Mouse (Mus musculus): Measurements from ENCODE around the gene Il9r. TPM values are rescaled to one million over a fixed set of nuclear protein-coding genes. Genes with fewer than 3 reads are reported as not detected.
A peak's percentile ranks its signal among the peaks of the same experiment; 100 is the strongest.

Gene Il9r
- total and polyA plus RNA-seq, 2 experiments from 2014 or later, result not detected

DNA sequence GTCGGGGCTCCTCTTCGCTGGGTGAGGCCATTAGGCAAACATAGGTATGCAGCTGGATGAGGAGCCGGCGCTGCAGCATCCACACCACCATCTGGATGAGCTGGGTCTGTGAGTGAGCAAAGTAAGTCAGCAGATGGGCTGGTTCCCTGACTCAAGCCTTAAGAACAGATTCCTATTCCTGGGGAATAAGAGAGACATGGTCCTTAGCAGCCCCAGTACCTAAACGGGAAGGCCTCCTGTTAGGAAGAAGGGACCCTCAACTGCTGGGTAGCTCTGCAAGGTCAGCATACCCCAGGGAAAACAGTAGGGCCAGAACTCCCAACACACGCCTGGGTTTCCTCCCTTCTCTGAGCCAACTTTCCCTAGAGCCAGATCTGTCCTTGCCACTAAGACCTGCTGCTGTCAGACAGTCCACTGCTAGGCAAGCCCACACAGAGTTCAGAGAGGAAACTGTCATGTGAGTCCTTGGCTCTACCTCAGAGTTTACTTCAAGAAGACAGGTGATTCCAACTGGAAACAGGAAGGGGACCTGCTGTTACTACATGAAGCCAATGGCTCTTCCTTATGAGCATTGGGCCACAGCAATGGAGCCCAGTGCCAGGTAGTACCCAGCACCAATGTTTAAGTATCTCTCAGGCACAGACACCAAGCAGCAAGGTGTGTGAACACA lies 34.9 kb upstream of the Il9r start:
- H3K9ac ChIP-seq, result no peak overlapping the region
- TF ChIP-seq CTCF (IDR thresholded peaks at IDR 0.05; ENCODE audit: low read depth), result no peak
- DNase-seq (no peak), ATAC-seq (no peak)
- no peak overlapping the region for H3K4me3 ChIP-seq (ENCODE audit: low read depth, low read length)
- no peaks in the 10 kb centered on the region for H3K27me3 ChIP-seq (ENCODE audit: insufficient read depth, low read length)
- 83% methylated on average over 6 of the region's 6 CpGs for WGBS
- no peaks in the 10 kb centered on the region for H3K9me3 ChIP-seq (ENCODE audit: low read length)
- H3K36me3 ChIP-seq (ENCODE audit: insufficient read depth), result peaks cover 26% of the 10 kb centered on the region
- peaks cover 9% of the 10 kb centered on the region for H3K4me1 ChIP-seq (ENCODE audit: insufficient read depth)
- peak overlapping the region; percentile 54; the same call in 1 of the 2 replicates for H3K27ac ChIP-seq (ENCODE audit: low read depth, low read length)
- no peak overlapping the region for H3K4me2 ChIP-seq (ENCODE audit: low read depth)

GRCm38 (mm10) chr11:32233895-32234294 lies 33.8 kb upstream of the Il9r start:
- no peak overlapping the region for H3K27ac ChIP-seq (ENCODE audit: low read depth, low read length)
- H3K4me1 ChIP-seq (ENCODE audit: insufficient read depth), result peaks cover 9% of the 10 kb centered on the region
- ATAC-seq (peak; percentile 23), DNase-seq (peak; percentile 39)
- H3K4me3 ChIP-seq (ENCODE audit: low read depth, low read length), result no peak overlapping the region
- no peak overlapping the region for H3K9ac ChIP-seq
- 83% methylated on average over 3 of the region's 3 CpGs for WGBS
- H3K36me3 ChIP-seq (ENCODE audit: insufficient read depth), result peaks cover 33% of the 10 kb centered on the region
- no peaks in the 10 kb centered on the region for H3K27me3 ChIP-seq (ENCODE audit: insufficient read depth, low read length)
- no peaks in the 10 kb centered on the region for H3K9me3 ChIP-seq (ENCODE audit: low read length)
- H3K4me2 ChIP-seq (ENCODE audit: low read depth), result no peak overlapping the region
- no peak for TF ChIP-seq CTCF (IDR thresholded peaks at IDR 0.05; ENCODE audit: low read depth)

- Histone ChIP-seq H3K9me3 (ENCODE audit: low read length) (no peaks in the 10 kb centered on the region), H3K9ac (no peak overlapping the region), H3K4me1 (ENCODE audit: insufficient read depth) (peaks cover 9% of the 10 kb centered on the region), H3K4me3 (ENCODE audit: low read depth, low read length) (no peak overlapping the region), H3K4me2 (ENCODE audit: low read depth) (no peak overlapping the region), H3K27ac (ENCODE audit: low read depth, low read length) (no peak overlapping the region), H3K27me3 (ENCODE audit: insufficient read depth, low read length) (no peaks in the 10 kb centered on the region), H3K36me3 (ENCODE audit: insufficient read depth) (peaks cover 30% of the 10 kb centered on the region)
- WGBS, result 70% methylated on average over 10 of the region's 10 CpGs
- TF ChIP-seq CTCF (IDR thresholded peaks at IDR 0.05; ENCODE audit: low read depth), result no peak
- no peak; the same call in 1 of the 2 replicates for ATAC-seq
- DNase-seq, result no peak
These were observed 32.8 kb upstream of the Il9r start for GRCm38 (mm10) chr11:32232848-32233247.

DNA sequence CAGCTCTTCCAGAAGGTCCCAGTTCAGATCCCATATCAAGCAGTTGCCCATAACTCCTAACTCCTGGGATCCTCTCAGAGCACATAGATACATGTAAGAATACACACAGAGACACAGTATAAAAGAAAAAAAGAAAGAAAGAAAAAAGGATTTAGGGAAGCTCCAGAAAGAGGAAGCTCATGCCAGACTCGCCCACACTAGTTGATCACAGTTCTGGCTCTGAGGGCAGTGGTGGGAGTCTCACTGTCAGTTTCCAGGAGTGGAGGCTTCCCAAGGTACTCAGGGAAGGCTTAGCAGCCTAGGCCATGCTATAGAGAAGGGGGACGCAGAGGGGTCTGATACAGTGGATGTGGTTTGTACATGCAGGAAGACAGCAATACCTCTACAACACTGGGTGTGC lies 31.0 kb upstream of the Il9r start:
- H3K9me3 ChIP-seq (ENCODE audit: low read length), result no peaks in the 10 kb centered on the region
- H3K4me2 ChIP-seq (ENCODE audit: low read depth), result no peak overlapping the region
- WGBS, result 89% methylated on average over 2 of the region's 2 CpGs
- H3K9ac ChIP-seq, result no peak overlapping the region
- DNase-seq (no peak), ATAC-seq (no peak)
- TF ChIP-seq CTCF (IDR thresholded peaks at IDR 0.05; ENCODE audit: low read depth), result no peak
- H3K36me3 ChIP-seq (ENCODE audit: insufficient read depth), result peaks cover 30% of the 10 kb centered on the region
- no peaks in the 10 kb centered on the region for H3K27me3 ChIP-seq (ENCODE audit: insufficient read depth, low read length)
- H3K4me1 ChIP-seq (ENCODE audit: insufficient read depth), result peaks cover 12% of the 10 kb centered on the region
- H3K27ac ChIP-seq (ENCODE audit: low read depth, low read length), result no peak overlapping the region
- no peak overlapping the region for H3K4me3 ChIP-seq (ENCODE audit: low read depth, low read length)

DNA sequence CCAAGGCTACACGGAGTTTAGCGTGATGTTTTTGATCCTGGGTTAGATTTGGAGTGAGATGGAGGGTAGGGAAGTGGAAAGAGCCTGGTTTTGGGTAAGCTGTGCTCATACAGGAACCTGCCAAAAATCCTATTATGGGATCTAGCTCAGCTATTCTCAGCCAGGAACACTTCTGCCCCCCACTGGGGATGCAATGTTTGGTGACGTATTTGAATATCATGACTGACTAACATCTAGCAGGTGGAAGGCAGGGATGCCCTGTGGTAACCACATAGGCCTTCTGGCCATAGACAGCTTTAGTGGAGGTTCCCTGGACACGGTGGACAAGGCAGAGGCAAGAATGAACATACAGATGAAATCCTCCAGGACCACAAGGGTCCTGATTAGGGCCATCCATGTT lies 30.1 kb upstream of the Il9r start:
- Histone ChIP-seq H3K27ac (ENCODE audit: low read depth, low read length) (no peak overlapping the region), H3K27me3 (ENCODE audit: insufficient read depth, low read length) (no peaks in the 10 kb centered on the region), H3K9ac (no peak overlapping the region), H3K4me3 (ENCODE audit: low read depth, low read length) (no peak overlapping the region), H3K4me2 (ENCODE audit: low read depth) (no peak overlapping the region), H3K4me1 (ENCODE audit: insufficient read depth) (peaks cover 14% of the 10 kb centered on the region), H3K9me3 (ENCODE audit: low read length) (no peaks in the 10 kb centered on the region), H3K36me3 (ENCODE audit: insufficient read depth) (peaks cover 30% of the 10 kb centered on the region)
- no peak for DNase-seq
- WGBS, result 80% methylated on average over 4 of the region's 4 CpGs
- ATAC-seq, result no peak
- 0 out of 2 replicates have a peak, but pooled peaks have one; percentile 8 for TF ChIP-seq CTCF (IDR thresholded peaks at IDR 0.05; ENCODE audit: low read depth)

- 97% methylated on average over 3 of the region's 3 CpGs for WGBS
- no peaks in the 10 kb centered on the region for H3K9me3 ChIP-seq (ENCODE audit: low read length)
- ATAC-seq, result no peak
- H3K27ac ChIP-seq (ENCODE audit: low read depth, low read length), result no peak overlapping the region
- H3K36me3 ChIP-seq (ENCODE audit: insufficient read depth), result peaks cover 30% of the 10 kb centered on the region
- H3K4me3 ChIP-seq (ENCODE audit: low read depth, low read length), result no peak overlapping the region
- no peak for DNase-seq
- H3K4me2 ChIP-seq (ENCODE audit: low read depth), result no peak overlapping the region
- peaks cover 10% of the 10 kb centered on the region for H3K4me1 ChIP-seq (ENCODE audit: insufficient read depth)
- H3K9ac ChIP-seq, result no peak overlapping the region
- H3K27me3 ChIP-seq (ENCODE audit: insufficient read depth, low read length), result 0 out of 2 replicates have a peak, but pooled peaks cover 3% of the 10 kb centered on the region
- TF ChIP-seq CTCF (IDR thresholded peaks at IDR 0.05; ENCODE audit: low read depth), result no peak
These were observed 28.3 kb upstream of the Il9r start for GRCm38 (mm10) chr11:32228292-32228845.

GRCm38 (mm10) chr11:32227555-32227954 lies 27.5 kb upstream of the Il9r start:
- Histone ChIP-seq H3K27me3 (ENCODE audit: insufficient read depth, low read length) (peaks cover 9% of the 10 kb centered on the region), H3K9me3 (ENCODE audit: low read length) (no peaks in the 10 kb centered on the region), H3K4me2 (ENCODE audit: low read depth) (0 out of 2 replicates have a peak overlapping the region, but pooled peaks have one; percentile 80), H3K36me3 (ENCODE audit: insufficient read depth) (peaks cover 26% of the 10 kb centered on the region), H3K27ac (ENCODE audit: low read depth, low read length) (no peak overlapping the region), H3K4me3 (ENCODE audit: low read depth, low read length) (no peak overlapping the region), H3K9ac (no peak overlapping the region; the same call in 1 of the 2 replicates), H3K4me1 (ENCODE audit: insufficient read depth) (peaks cover 10% of the 10 kb centered on the region)
- ATAC-seq (no peak), DNase-seq (no peak)
- TF ChIP-seq CTCF (IDR thresholded peaks at IDR 0.05; ENCODE audit: low read depth), result no peak
- WGBS, result 81% methylated on average over 9 of the region's 9 CpGs

Measured in forebrain, postnatal 0 days (tissue).